Mouse (Mus musculus): ENCODE measurements around the gene Lfng.

DNA sequence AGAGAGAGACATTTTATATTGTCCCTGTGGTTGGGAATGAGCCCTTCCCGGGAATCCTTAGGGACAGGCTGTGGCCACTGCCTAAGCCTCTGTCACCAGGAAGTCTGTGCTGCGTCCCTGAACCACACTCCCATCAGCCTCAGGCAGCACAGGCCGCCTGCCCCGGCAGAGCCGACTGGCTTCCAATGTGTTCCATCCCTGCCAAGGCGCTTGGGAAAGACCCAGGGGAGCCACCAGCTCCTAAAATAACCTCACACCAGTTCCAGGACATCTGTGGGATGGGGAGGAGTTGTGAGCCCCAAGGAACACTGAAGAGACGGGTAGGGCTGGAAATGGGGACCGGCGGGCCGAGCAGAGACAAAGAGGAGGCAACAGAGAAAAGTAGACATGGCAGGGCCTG lies 35.4 kb upstream of the Lfng start:
- no peak for TF ChIP-seq POLR2A (IDR thresholded peaks at IDR 0.05; ENCODE audit: insufficient read depth, low read depth, low read length)
- TF ChIP-seq CTCF (IDR thresholded peaks at IDR 0.05; ENCODE audit: insufficient read depth, low read depth, low read length): no peak
